Mouse (Mus musculus): ENCODE measurements around the gene Prkce. TPM values are rescaled to one million over a fixed set of nuclear protein-coding genes. Genes with fewer than 3 reads are reported as not detected.

Gene Prkce
- polyA plus RNA-seq, 1 experiment from 2014 or later, result 6.7 TPM

- Histone ChIP-seq H3K27me3 (ENCODE audit: control insufficient read depth, insufficient read depth, low read length) (no peaks in the 10 kb centered on the region), H3K9ac (replicated peaks; ENCODE audit: low read length) (no peak overlapping the region), H3K4me2 (ENCODE audit: low read depth, low read length) (no peak overlapping the region), H3K4me1 (ENCODE audit: control insufficient read depth, insufficient read depth, low read length) (no peaks in the 10 kb centered on the region), H3K9me3 (replicated peaks; ENCODE audit: control insufficient read depth, low read length) (no peaks in the 10 kb centered on the region), H3K36me3 (replicated peaks; ENCODE audit: control insufficient read depth, insufficient read depth, low read depth, low read length) (no peaks in the 10 kb centered on the region), H3K27ac (replicated peaks; ENCODE audit: low read depth, low read length) (no peak overlapping the region), H3K4me3 (ENCODE audit: low read depth, low read length) (no peak overlapping the region)
- no peak for DNase-seq (ENCODE audit: low spot score)
- ATAC-seq (replicated peaks; ENCODE audit: insufficient number of reproducible peaks, low FRiP score, low TSS enrichment, low read depth), result no peak
- 90% methylated on average over 16 of the region's 16 CpGs for WGBS
Observed at GRCm38 (mm10) chr17:86230141-86230633, 62.6 kb downstream of the Prkce start.

DNA sequence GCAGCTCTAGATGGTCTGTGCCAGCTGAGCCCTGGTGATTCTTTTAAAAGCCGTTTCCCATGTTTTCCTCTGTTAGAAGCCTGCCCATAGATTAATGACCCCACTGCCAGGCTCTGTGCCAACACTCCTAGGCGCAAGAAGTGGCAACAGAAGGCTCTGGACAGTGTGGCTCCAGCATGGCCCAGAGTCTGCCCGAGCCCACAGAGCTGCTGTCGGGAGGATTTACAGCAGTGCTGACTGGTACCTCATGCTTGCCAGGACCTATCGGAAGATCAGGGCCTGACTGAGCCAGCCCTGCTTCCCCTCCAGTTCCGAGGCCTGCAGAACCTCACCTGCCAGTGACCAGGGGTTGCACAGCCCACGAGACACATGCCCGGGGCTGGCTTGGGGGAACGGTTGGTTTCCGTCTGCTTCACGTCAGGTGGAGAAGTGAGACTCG is 64.2 kb downstream of the Prkce start:
- DNase-seq (ENCODE audit: low spot score) (no peak), ATAC-seq (replicated peaks; ENCODE audit: insufficient number of reproducible peaks, low FRiP score, low TSS enrichment, low read depth) (no peak)
- no peak overlapping the region for H3K4me2 ChIP-seq (ENCODE audit: low read depth, low read length)
- 84% methylated on average over 12 of the region's 12 CpGs for WGBS
- H3K9me3 ChIP-seq (replicated peaks; ENCODE audit: control insufficient read depth, low read length), result no peaks in the 10 kb centered on the region
- no peaks in the 10 kb centered on the region for H3K4me1 ChIP-seq (ENCODE audit: control insufficient read depth, insufficient read depth, low read length)
- H3K27ac ChIP-seq (replicated peaks; ENCODE audit: low read depth, low read length), result no peak overlapping the region
- H3K27me3 ChIP-seq (ENCODE audit: control insufficient read depth, insufficient read depth, low read length), result no peaks in the 10 kb centered on the region
- H3K36me3 ChIP-seq (replicated peaks; ENCODE audit: control insufficient read depth, insufficient read depth, low read depth, low read length), result no peaks in the 10 kb centered on the region
- no peak overlapping the region for H3K9ac ChIP-seq (replicated peaks; ENCODE audit: low read length)
- no peak overlapping the region for H3K4me3 ChIP-seq (ENCODE audit: low read depth, low read length)

DNA sequence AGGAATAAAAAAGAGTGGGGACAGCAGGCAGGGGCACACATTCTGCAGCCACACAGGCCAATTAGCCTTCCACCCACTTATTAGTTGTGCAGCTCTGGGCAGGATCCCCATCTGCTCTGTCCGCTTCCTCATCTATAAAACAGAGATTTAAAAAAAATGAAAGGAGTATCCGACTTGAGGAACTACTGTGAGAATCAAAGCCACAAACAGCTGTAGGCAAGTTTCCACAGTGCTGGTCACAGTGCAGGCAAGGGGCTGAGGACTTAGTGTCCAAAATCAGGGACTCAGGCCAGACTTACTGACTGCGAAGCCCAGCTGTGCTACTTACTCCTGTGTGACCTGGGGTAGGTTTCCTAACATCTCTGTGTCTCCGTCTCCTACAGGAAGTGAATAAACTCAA is 64.7 kb downstream of the Prkce start:
- H3K4me1 ChIP-seq (ENCODE audit: control insufficient read depth, insufficient read depth, low read length), result no peaks in the 10 kb centered on the region
- no peak overlapping the region for H3K4me3 ChIP-seq (ENCODE audit: low read depth, low read length)
- H3K27me3 ChIP-seq (ENCODE audit: control insufficient read depth, insufficient read depth, low read length), result no peaks in the 10 kb centered on the region
- no peak for ATAC-seq (replicated peaks; ENCODE audit: insufficient number of reproducible peaks, low FRiP score, low TSS enrichment, low read depth)
- no peaks in the 10 kb centered on the region for H3K36me3 ChIP-seq (replicated peaks; ENCODE audit: control insufficient read depth, insufficient read depth, low read depth, low read length)
- H3K9ac ChIP-seq (replicated peaks; ENCODE audit: low read length), result no peak overlapping the region
- whole genome bisulfite sequencing, result 89% methylated on average over 4 of the region's 4 CpGs
- H3K27ac ChIP-seq (replicated peaks; ENCODE audit: low read depth, low read length), result no peak overlapping the region
- H3K4me2 ChIP-seq (ENCODE audit: low read depth, low read length), result no peak overlapping the region
- no peak for DNase-seq (ENCODE audit: low spot score)
- no peaks in the 10 kb centered on the region for H3K9me3 ChIP-seq (replicated peaks; ENCODE audit: control insufficient read depth, low read length)

GRCm38 (mm10) chr17:86234587-86235150 is 67.1 kb downstream of the Prkce start:
- H3K4me2 ChIP-seq (ENCODE audit: low read depth, low read length), result no peak overlapping the region
- WGBS, result 82% methylated on average over 9 of the region's 9 CpGs
- no peak overlapping the region for H3K9ac ChIP-seq (replicated peaks; ENCODE audit: low read length)
- no peak for DNase-seq (ENCODE audit: low spot score)
- ATAC-seq (replicated peaks; ENCODE audit: insufficient number of reproducible peaks, low FRiP score, low TSS enrichment, low read depth), result no peak
- H3K27me3 ChIP-seq (ENCODE audit: control insufficient read depth, insufficient read depth, low read length), result no peaks in the 10 kb centered on the region
- no peak overlapping the region for H3K4me3 ChIP-seq (ENCODE audit: low read depth, low read length)
- no peak overlapping the region for H3K27ac ChIP-seq (replicated peaks; ENCODE audit: low read depth, low read length)
- H3K9me3 ChIP-seq (replicated peaks; ENCODE audit: control insufficient read depth, low read length), result no peaks in the 10 kb centered on the region
- no peaks in the 10 kb centered on the region for H3K4me1 ChIP-seq (ENCODE audit: control insufficient read depth, insufficient read depth, low read length)
- no peaks in the 10 kb centered on the region for H3K36me3 ChIP-seq (replicated peaks; ENCODE audit: control insufficient read depth, insufficient read depth, low read depth, low read length)

DNA sequence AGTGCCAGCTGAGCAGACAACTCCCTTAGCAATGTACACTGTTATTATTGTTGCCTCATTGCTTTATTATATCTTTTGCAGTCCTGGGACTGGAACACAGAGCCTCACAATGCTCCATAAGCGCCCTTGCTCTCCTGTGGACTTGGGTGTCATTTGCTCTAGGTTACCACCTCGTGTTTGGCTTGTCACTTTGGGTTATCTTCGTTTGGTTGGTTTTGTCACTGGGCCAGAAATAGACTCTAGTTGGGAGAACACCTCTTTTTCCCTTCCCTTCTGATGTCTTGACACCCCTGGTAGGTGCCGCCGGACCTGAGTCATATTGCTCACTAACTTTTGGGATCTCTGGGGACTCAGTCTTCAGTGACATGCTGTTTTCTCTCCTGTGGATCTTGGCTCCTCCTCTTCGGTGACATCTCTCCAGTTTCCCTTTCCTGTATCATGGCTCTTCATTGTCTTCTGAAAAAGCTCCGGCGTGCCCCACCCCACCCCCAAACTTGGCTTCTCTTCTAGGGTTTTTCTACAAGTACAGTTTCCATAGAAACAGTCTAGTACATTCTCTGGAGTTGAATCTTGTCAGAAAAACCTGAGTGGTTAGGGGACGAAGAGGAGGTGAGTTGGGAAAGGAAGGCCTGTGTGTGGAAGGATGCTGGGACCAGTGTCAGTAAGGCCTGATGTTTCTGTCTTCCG is 68.6 kb downstream of the Prkce start:
- no peaks in the 10 kb centered on the region for H3K4me1 ChIP-seq (ENCODE audit: control insufficient read depth, insufficient read depth, low read length)
- ATAC-seq (replicated peaks; ENCODE audit: insufficient number of reproducible peaks, low FRiP score, low TSS enrichment, low read depth), result no peak
- DNase-seq (ENCODE audit: low spot score), result no peak
- H3K27me3 ChIP-seq (ENCODE audit: control insufficient read depth, insufficient read depth, low read length), result no peaks in the 10 kb centered on the region
- no peaks in the 10 kb centered on the region for H3K36me3 ChIP-seq (replicated peaks; ENCODE audit: control insufficient read depth, insufficient read depth, low read depth, low read length)
- H3K9me3 ChIP-seq (replicated peaks; ENCODE audit: control insufficient read depth, low read length), result no peaks in the 10 kb centered on the region
- 92% methylated on average over 10 of the region's 10 CpGs for WGBS
- no peak overlapping the region for H3K9ac ChIP-seq (replicated peaks; ENCODE audit: low read length)
- no peak overlapping the region for H3K4me2 ChIP-seq (ENCODE audit: low read depth, low read length)
- no peak overlapping the region for H3K27ac ChIP-seq (replicated peaks; ENCODE audit: low read depth, low read length)
- H3K4me3 ChIP-seq (ENCODE audit: low read depth, low read length), result no peak overlapping the region

GRCm38 (mm10) chr17:86236861-86237763 is 69.5 kb downstream of the Prkce start:
- H3K9me3 ChIP-seq (replicated peaks; ENCODE audit: control insufficient read depth, low read length), result no peaks in the 10 kb centered on the region
- H3K36me3 ChIP-seq (replicated peaks; ENCODE audit: control insufficient read depth, insufficient read depth, low read depth, low read length), result no peaks in the 10 kb centered on the region
- H3K4me2 ChIP-seq (ENCODE audit: low read depth, low read length), result no peak overlapping the region
- no peak overlapping the region for H3K4me3 ChIP-seq (ENCODE audit: low read depth, low read length)
- H3K9ac ChIP-seq (replicated peaks; ENCODE audit: low read length), result no peak overlapping the region
- no peak overlapping the region for H3K27ac ChIP-seq (replicated peaks; ENCODE audit: low read depth, low read length)
- no peaks in the 10 kb centered on the region for H3K4me1 ChIP-seq (ENCODE audit: control insufficient read depth, insufficient read depth, low read length)
- WGBS, result 87% methylated on average over 16 of the region's 16 CpGs
- no peak for DNase-seq (ENCODE audit: low spot score)
- no peak for ATAC-seq (replicated peaks; ENCODE audit: insufficient number of reproducible peaks, low FRiP score, low TSS enrichment, low read depth)
- H3K27me3 ChIP-seq (ENCODE audit: control insufficient read depth, insufficient read depth, low read length), result no peaks in the 10 kb centered on the region

- DNase-seq (ENCODE audit: low spot score) (no peak), ATAC-seq (replicated peaks; ENCODE audit: insufficient number of reproducible peaks, low FRiP score, low TSS enrichment, low read depth) (no peak)
- Histone ChIP-seq H3K4me2 (ENCODE audit: low read depth, low read length) (no peak overlapping the region), H3K27ac (replicated peaks; ENCODE audit: low read depth, low read length) (no peak overlapping the region), H3K4me1 (ENCODE audit: control insufficient read depth, insufficient read depth, low read length) (no peaks in the 10 kb centered on the region), H3K36me3 (replicated peaks; ENCODE audit: control insufficient read depth, insufficient read depth, low read depth, low read length) (no peaks in the 10 kb centered on the region), H3K9ac (replicated peaks; ENCODE audit: low read length) (no peak overlapping the region), H3K4me3 (ENCODE audit: low read depth, low read length) (no peak overlapping the region), H3K27me3 (ENCODE audit: control insufficient read depth, insufficient read depth, low read length) (no peaks in the 10 kb centered on the region), H3K9me3 (replicated peaks; ENCODE audit: control insufficient read depth, low read length) (no peaks in the 10 kb centered on the region)
- WGBS, result 87% methylated on average over 9 of the region's 9 CpGs
Observed at GRCm38 (mm10) chr17:86242291-86242690, 74.7 kb downstream of the Prkce start.

DNA sequence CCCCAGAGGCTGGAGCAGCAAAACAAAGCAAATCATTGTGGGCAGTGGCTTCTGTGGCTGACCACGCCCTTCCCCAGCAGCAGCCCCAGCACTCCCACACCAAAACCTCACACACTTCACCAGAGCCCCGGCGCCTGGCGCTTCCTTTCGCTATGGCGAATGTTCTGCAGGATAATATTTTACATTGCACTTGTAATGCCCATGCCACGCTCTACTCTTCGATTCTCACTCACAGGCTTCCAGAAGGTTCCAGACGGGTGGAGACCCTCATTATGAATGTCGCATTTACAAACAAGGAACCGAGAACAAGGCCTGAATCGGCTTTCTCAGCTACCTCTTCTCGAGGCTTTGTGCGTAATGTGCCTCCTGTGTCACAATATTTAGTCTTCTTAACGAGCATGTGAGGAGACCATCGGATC is 75.5 kb downstream of the Prkce start:
- Histone ChIP-seq H3K27me3 (ENCODE audit: control insufficient read depth, insufficient read depth, low read length) (no peaks in the 10 kb centered on the region), H3K9me3 (replicated peaks; ENCODE audit: control insufficient read depth, low read length) (no peaks in the 10 kb centered on the region), H3K27ac (replicated peaks; ENCODE audit: low read depth, low read length) (no peak overlapping the region), H3K4me3 (ENCODE audit: low read depth, low read length) (no peak overlapping the region), H3K36me3 (replicated peaks; ENCODE audit: control insufficient read depth, insufficient read depth, low read depth, low read length) (no peaks in the 10 kb centered on the region), H3K4me2 (ENCODE audit: low read depth, low read length) (no peak overlapping the region), H3K9ac (replicated peaks; ENCODE audit: low read length) (no peak overlapping the region), H3K4me1 (ENCODE audit: control insufficient read depth, insufficient read depth, low read length) (no peaks in the 10 kb centered on the region)
- 76% methylated on average over 16 of the region's 16 CpGs for WGBS
- DNase-seq (ENCODE audit: low spot score) (no peak), ATAC-seq (replicated peaks; ENCODE audit: insufficient number of reproducible peaks, low FRiP score, low TSS enrichment, low read depth) (no peak)

Measured in embryonic facial prominence, embryonic 11.5 days (tissue).